Mouse (Mus musculus) liver, adult (tissue): ENCODE results near the gene Fam198a.

Experiments
- GATA4 ChIP-seq: IDR thresholded peaks from 2 replicates; pipeline ENCODE4 v1.6.1; 2014; ENCODE audit warnings: mild to moderate bottlenecking, low read length; ENCODE audit not compliant: insufficient replicate concordance

Gene Fam198a

GRCm38 (mm10) chr9:121988910-121989309 is 38.1 kb downstream of the Fam198a start:
- no peak for TF ChIP-seq GATA4

- no peak for TF ChIP-seq GATA4
These were observed 38.7 kb downstream of the Fam198a start for GRCm38 (mm10) chr9:121989536-121989935.

GRCm38 (mm10) chr9:121991041-121991440 is 40.3 kb downstream of the Fam198a start:
- TF ChIP-seq GATA4 = no peak

- TF ChIP-seq GATA4 = no peak
These were observed 42.3 kb downstream of the Fam198a start for GRCm38 (mm10) chr9:121993047-121993446.

GRCm38 (mm10) chr9:121995077-121995476 is 44.3 kb downstream of the Fam198a start:
- no peak for TF ChIP-seq GATA4

GRCm38 (mm10) chr9:121995508-121996131 is 44.8 kb downstream of the Fam198a start:
- TF ChIP-seq GATA4 = no peak

- no peak for TF ChIP-seq GATA4
These were observed 46.2 kb downstream of the Fam198a start, which contains the start of gene Pomgnt2 for GRCm38 (mm10) chr9:121997010-121997409. Gene Pomgnt2, minus strand, starts transcription at chr9:121997110.

GRCm38 (mm10) chr9:121997978-121998377 is 47.2 kb downstream of the Fam198a start:
- no peak for TF ChIP-seq GATA4

- no peak for TF ChIP-seq GATA4
These were observed 55.4 kb downstream of the Fam198a start for GRCm38 (mm10) chr9:122006175-122006574.

- no peak for TF ChIP-seq GATA4
These were observed 55.8 kb downstream of the Fam198a start for GRCm38 (mm10) chr9:122006609-122007008.

GRCm38 (mm10) chr9:122008876-122009275 is 58.1 kb downstream of the Fam198a start:
- no peak for TF ChIP-seq GATA4

GRCm38 (mm10) chr9:122010751-122011150 is 60.0 kb downstream of the Fam198a start:
- no peak for TF ChIP-seq GATA4

GRCm38 (mm10) chr9:122012816-122013215 is 62.0 kb downstream of the Fam198a start:
- TF ChIP-seq GATA4 = no peak

- TF ChIP-seq GATA4 = no peak
These were observed 62.8 kb downstream of the Fam198a start for GRCm38 (mm10) chr9:122013629-122014028.

- no peak for TF ChIP-seq GATA4
These were observed 63.5 kb downstream of the Fam198a start for GRCm38 (mm10) chr9:122014241-122014667.

GRCm38 (mm10) chr9:122018079-122018478 is 67.3 kb downstream of the Fam198a start:
- no peak for TF ChIP-seq GATA4

- no peak for TF ChIP-seq GATA4
These were observed 68.1 kb downstream of the Fam198a start for GRCm38 (mm10) chr9:122018782-122019395.

- peak; percentile 42; the same call in 1 of the 2 replicates for TF ChIP-seq GATA4
These were observed 69.5 kb downstream of the Fam198a start for GRCm38 (mm10) chr9:122020321-122020720.
